Mouse (Mus musculus) cerebellum, postnatal 10 days (tissue): ENCODE results near the gene Nifk.

Experiments used
- DNase-seq, 2 experiments: peaks; one replicate each; pipeline ENCODE4 v3.0.0; 2021; ENCODE audit warnings: mixed read lengths in 2 of 2

The Nifk gene

GRCm38 (mm10) chr1:118380105-118380786 is 58.6 kb downstream of the Nifk start:
- no peak for DNase-seq
